Mouse (Mus musculus) forebrain, postnatal 0 days (tissue): ENCODE data around the gene Eno1. TPM values are rescaled to one million over a fixed set of nuclear protein-coding genes. Genes with fewer than 3 reads are reported as not detected.

Experiments
- ATAC-seq: fragments of 200-750 bp; cut with Nextera tagmentation; 2 replicates; pipeline ENCODE4 v1.8.0; 2017; ENCODE audit warnings: mild to moderate bottlenecking, moderate library complexity
- DNase-seq: peaks from one replicate; pipeline ENCODE4 v3.0.0-alpha.2; 2015
- H3K27ac ChIP-seq: fragments of 300-500 bp; sonication (generic); 2 replicates; pipeline ENCODE4 v1.5.1; 2014; ENCODE audit warnings: low read depth, mild to moderate bottlenecking, antibody characterized with exemption, low read length, moderate library complexity, mixed read lengths
- H3K27me3 ChIP-seq: fragments of 300-500 bp; sonication (generic); 2 replicates; pipeline ENCODE4 v1.6.1; 2014; ENCODE audit warnings: mild to moderate bottlenecking, low read length, mixed read lengths; ENCODE audit not compliant: insufficient read depth
- H3K36me3 ChIP-seq: fragments of 300-500 bp; sonication (generic); 2 replicates; pipeline ENCODE4 v1.6.1; 2014; ENCODE audit warnings: mild to moderate bottlenecking, moderate library complexity; ENCODE audit not compliant: insufficient read depth
- H3K4me1 ChIP-seq: fragments of 300-500 bp; sonication (generic); 2 replicates; pipeline ENCODE4 v1.6.1; 2014; ENCODE audit warnings: antibody characterized with exemption; ENCODE audit not compliant: insufficient read depth
- H3K4me2 ChIP-seq: fragments of 300-500 bp; sonication (generic); 2 replicates; pipeline ENCODE4 v1.6.1; 2014; ENCODE audit warnings: low read depth, mild to moderate bottlenecking, moderate library complexity
- H3K4me3 ChIP-seq: fragments of 300-500 bp; sonication (generic); 2 replicates; pipeline ENCODE4 v1.5.1; 2014; ENCODE audit warnings: low read depth, low read length, mixed read lengths
- H3K9ac ChIP-seq: fragments of 300-500 bp; sonication (generic); 2 replicates; pipeline ENCODE4 v1.6.1; 2014; ENCODE audit warnings: mild to moderate bottlenecking
- H3K9me3 ChIP-seq: fragments of 300-500 bp; sonication (generic); 2 replicates; pipeline ENCODE4 v1.6.1; 2016; ENCODE audit warnings: low read length
- CTCF ChIP-seq: sonication (generic); IDR thresholded peaks from 2 replicates; pipeline ENCODE4 v1.5.1; 2016; ENCODE audit warnings: antibody characterized with exemption, control low read depth, low read depth
- WGBS: fragments of 180-500 bp; shearing (Covaris S2); extraction: QIAGEN DNeasy Blood & Tissue Kit; methylation state at CpG from one replicate; pipeline ENCODE4 v1.1.7; 2014; 5-methylcytosine and 5-hydroxymethylcytosine counted together
- polyA plus RNA-seq: library from polyadenylated mRNA; unstranded; fragments of >200 nt; fragmentation: Nextera tagmentation; extraction: Ambion mirVana; gene quantifications from 2 replicates; pipeline ENCODE4 v1.2.1, GENCODE M21; 2015
- total RNA-seq: library from RNA; depleted of rRNA; stranded (reverse); fragments of >200 nt; gene quantifications from 2 replicates; pipeline ENCODE4 v1.2.3, GENCODE M21; 2014

The Eno1 gene
- total and polyA plus RNA-seq, 2 experiments from 2014 or later: 328 to 963 TPM

GRCm38 (mm10) chr4:150204877-150205276 lies 31.6 kb upstream of the Eno1 start:
- no peak for TF ChIP-seq CTCF
- Histone ChIP-seq H3K36me3 (no peaks in the 10 kb centered on the region), H3K4me3 (no peak overlapping the region), H3K4me2 (no peak overlapping the region), H3K27me3 (no peaks in the 10 kb centered on the region), H3K27ac (no peak overlapping the region), H3K9ac (no peak overlapping the region), H3K9me3 (no peaks in the 10 kb centered on the region), H3K4me1 (no peaks in the 10 kb centered on the region)
- no peak for DNase-seq
- WGBS: 71% methylated on average over 3 of the region's 3 CpGs
- no peak for ATAC-seq

GRCm38 (mm10) chr4:150209751-150210150 lies 26.8 kb upstream of the Eno1 start:
- no peaks in the 10 kb centered on the region for H3K9me3 ChIP-seq
- 95% methylated on average over 5 of the region's 5 CpGs for WGBS

GRCm38 (mm10) chr4:150210306-150210705 lies 26.2 kb upstream of the Eno1 start:
- Histone ChIP-seq H3K27me3 (no peaks in the 10 kb centered on the region), H3K4me2 (no peak overlapping the region), H3K4me3 (no peak overlapping the region), H3K36me3 (no peaks in the 10 kb centered on the region), H3K27ac (no peak overlapping the region), H3K9me3 (no peaks in the 10 kb centered on the region), H3K4me1 (no peaks in the 10 kb centered on the region), H3K9ac (no peak overlapping the region)
- no peak for TF ChIP-seq CTCF
- ATAC-seq (no peak), DNase-seq (no peak)
- 90% methylated on average over 8 of the region's 8 CpGs for WGBS

More at GRCm38 (mm10) chr4:150209751-150210150, 26.8 kb upstream of the Eno1 start:
- DNase-seq: no peak
- no peaks in the 10 kb centered on the region for H3K4me1 ChIP-seq
- no peak overlapping the region for H3K4me2 ChIP-seq
- H3K4me3 ChIP-seq: no peak overlapping the region
- ATAC-seq: no peak
- H3K9ac ChIP-seq: no peak overlapping the region
- H3K27me3 ChIP-seq: no peaks in the 10 kb centered on the region
- TF ChIP-seq CTCF: no peak
- no peak overlapping the region for H3K27ac ChIP-seq
- no peaks in the 10 kb centered on the region for H3K36me3 ChIP-seq

- Histone ChIP-seq H3K4me2 (peak overlapping the region; percentile 4), H3K4me3 (no peak overlapping the region), H3K9ac (no peak overlapping the region), H3K9me3 (no peaks in the 10 kb centered on the region), H3K27ac (no peak overlapping the region), H3K36me3 (no peaks in the 10 kb centered on the region), H3K27me3 (no peaks in the 10 kb centered on the region), H3K4me1 (no peaks in the 10 kb centered on the region)
- no peak for TF ChIP-seq CTCF
- DNase-seq: no peak
- 54% methylated on average over 10 of the region's 10 CpGs for WGBS
- ATAC-seq: no peak
Measured at GRCm38 (mm10) chr4:150211930-150212552, 24.5 kb upstream of the Eno1 start.

- DNase-seq (peak; percentile 58), ATAC-seq (peak; percentile 81)
- Histone ChIP-seq H3K4me1 (no peaks in the 10 kb centered on the region), H3K27me3 (no peaks in the 10 kb centered on the region), H3K36me3 (no peaks in the 10 kb centered on the region), H3K4me2 (peak overlapping the region; percentile 4), H3K9ac (no peak overlapping the region), H3K9me3 (no peaks in the 10 kb centered on the region), H3K4me3 (no peak overlapping the region), H3K27ac (no peak overlapping the region)
- TF ChIP-seq CTCF: no peak
- WGBS: 2% methylated on average over 15 of the region's 15 CpGs
Measured at GRCm38 (mm10) chr4:150212553-150212971, 24.0 kb upstream of the Eno1 start.

- Histone ChIP-seq H3K27me3 (no peaks in the 10 kb centered on the region), H3K36me3 (no peaks in the 10 kb centered on the region), H3K9ac (no peak overlapping the region), H3K4me2 (no peak overlapping the region), H3K27ac (no peak overlapping the region), H3K4me1 (no peaks in the 10 kb centered on the region), H3K9me3 (no peaks in the 10 kb centered on the region), H3K4me3 (no peak overlapping the region)
- no peak for DNase-seq
- TF ChIP-seq CTCF: peak; percentile 34
- no peak for ATAC-seq
- WGBS: 39% methylated on average over 5 of the region's 5 CpGs
Measured at GRCm38 (mm10) chr4:150213910-150214309, 22.6 kb upstream of the Eno1 start.

GRCm38 (mm10) chr4:150216423-150216822 lies 20.1 kb upstream of the Eno1 start:
- Histone ChIP-seq H3K9me3 (no peaks in the 10 kb centered on the region), H3K27me3 (no peaks in the 10 kb centered on the region), H3K36me3 (no peaks in the 10 kb centered on the region), H3K4me3 (no peak overlapping the region), H3K4me2 (no peak overlapping the region), H3K27ac (no peak overlapping the region), H3K4me1 (no peaks in the 10 kb centered on the region), H3K9ac (no peak overlapping the region)
- TF ChIP-seq CTCF: no peak
- ATAC-seq: no peak
- WGBS: 30% methylated on average over 6 of the region's 6 CpGs
- DNase-seq: no peak
